Mouse (Mus musculus) brain, adult 2 months (tissue): ENCODE measurements at regions not wholly inside any gene's neighbourhood (a gene's known extent, or its start where the extent isn't known, plus 50 kb on each side); places are given as distances from the start of the nearest gene placed in this dataset.

Experiments used
- DNase-seq: peaks from one replicate; pipeline ENCODE4 v3.0.0; 2011; ENCODE audit warnings: low read depth, low spot score

GRCm38 (mm10) chr1:60665329-60665728 is 51.3 kb upstream of the Cd28 start:
- no peak for DNase-seq

- no peak for DNase-seq
These were observed 54.2 kb upstream of the Cd28 start for GRCm38 (mm10) chr1:60662301-60662986.

- DNase-seq: no peak
These were observed 54.7 kb upstream of the Cd28 start for GRCm38 (mm10) chr1:60661857-60662256.

GRCm38 (mm10) chr1:60659604-60660003 is 57.0 kb upstream of the Cd28 start:
- no peak for DNase-seq

GRCm38 (mm10) chr1:60659041-60659440 is 57.6 kb upstream of the Cd28 start:
- DNase-seq: no peak

- no peak for DNase-seq
These were observed 58.2 kb upstream of the Cd28 start for GRCm38 (mm10) chr1:60658383-60658782.

- no peak for DNase-seq
These were observed 59.1 kb upstream of the Cd28 start for GRCm38 (mm10) chr1:60657511-60657910.

GRCm38 (mm10) chr1:60656976-60657375 is 59.6 kb upstream of the Cd28 start:
- DNase-seq: no peak

GRCm38 (mm10) chr1:60655691-60656595 is 60.7 kb upstream of the Cd28 start:
- peak; percentile 39 for DNase-seq

- no peak for DNase-seq
These were observed 61.4 kb upstream of the Cd28 start for GRCm38 (mm10) chr1:60655206-60655605.

- peak; percentile 56 for DNase-seq
These were observed 64.0 kb upstream of the Cd28 start for GRCm38 (mm10) chr1:60652570-60653011.

- no peak for DNase-seq
These were observed 66.4 kb upstream of the Cd28 start for GRCm38 (mm10) chr1:60650158-60650557.

- DNase-seq: no peak
These were observed 67.2 kb upstream of the Cd28 start for GRCm38 (mm10) chr1:60649303-60649850.

GRCm38 (mm10) chr1:60646828-60647227 is 69.8 kb upstream of the Cd28 start:
- no peak for DNase-seq

GRCm38 (mm10) chr1:60646174-60646573 is 70.4 kb upstream of the Cd28 start:
- DNase-seq: no peak

- no peak for DNase-seq
These were observed 71.4 kb upstream of the Cd28 start for GRCm38 (mm10) chr1:60645176-60645575.

GRCm38 (mm10) chr1:60642761-60643160 is 73.8 kb upstream of the Cd28 start:
- no peak for DNase-seq

GRCm38 (mm10) chr1:60642175-60642574 is 74.4 kb upstream of the Cd28 start:
- no peak for DNase-seq

- no peak for DNase-seq
These were observed 74.4 kb upstream of the Raph1 start for GRCm38 (mm10) chr1:60641324-60641764.

GRCm38 (mm10) chr1:60639536-60639935 is 72.6 kb upstream of the Raph1 start:
- peak; percentile 47 for DNase-seq

GRCm38 (mm10) chr1:60639059-60639458 is 72.2 kb upstream of the Raph1 start:
- DNase-seq: no peak

GRCm38 (mm10) chr1:60636802-60637452 is 70.0 kb upstream of the Raph1 start:
- DNase-seq: no peak
